Mouse (Mus musculus) megakaryocyte, embryonic 14.5 days (primary cell): ENCODE results near the gene Tmem50b.

Experiments
- FLI1 ChIP-seq: IDR thresholded peaks from 2 replicates; pipeline ENCODE4 v1.6.1; 2012; ENCODE audit warnings: low read length, inconsistent platforms, mixed read lengths
- GATA1 ChIP-seq: IDR thresholded peaks from 3 replicates; pipeline ENCODE4 v1.6.1; 2012; ENCODE audit warnings: mixed read lengths, low read length, inconsistent platforms, borderline replicate concordance

GRCm38 (mm10) chr16:91639636-91640035, 42.0 kb upstream of the Tmem50b start:
- TF ChIP-seq GATA1 (no peak), FLI1 (no peak)
